Mouse (Mus musculus): ENCODE data around the gene Sez6.
A peak's percentile ranks its signal among the peaks of the same experiment; 100 is the strongest.

Sez6 gene

DNA sequence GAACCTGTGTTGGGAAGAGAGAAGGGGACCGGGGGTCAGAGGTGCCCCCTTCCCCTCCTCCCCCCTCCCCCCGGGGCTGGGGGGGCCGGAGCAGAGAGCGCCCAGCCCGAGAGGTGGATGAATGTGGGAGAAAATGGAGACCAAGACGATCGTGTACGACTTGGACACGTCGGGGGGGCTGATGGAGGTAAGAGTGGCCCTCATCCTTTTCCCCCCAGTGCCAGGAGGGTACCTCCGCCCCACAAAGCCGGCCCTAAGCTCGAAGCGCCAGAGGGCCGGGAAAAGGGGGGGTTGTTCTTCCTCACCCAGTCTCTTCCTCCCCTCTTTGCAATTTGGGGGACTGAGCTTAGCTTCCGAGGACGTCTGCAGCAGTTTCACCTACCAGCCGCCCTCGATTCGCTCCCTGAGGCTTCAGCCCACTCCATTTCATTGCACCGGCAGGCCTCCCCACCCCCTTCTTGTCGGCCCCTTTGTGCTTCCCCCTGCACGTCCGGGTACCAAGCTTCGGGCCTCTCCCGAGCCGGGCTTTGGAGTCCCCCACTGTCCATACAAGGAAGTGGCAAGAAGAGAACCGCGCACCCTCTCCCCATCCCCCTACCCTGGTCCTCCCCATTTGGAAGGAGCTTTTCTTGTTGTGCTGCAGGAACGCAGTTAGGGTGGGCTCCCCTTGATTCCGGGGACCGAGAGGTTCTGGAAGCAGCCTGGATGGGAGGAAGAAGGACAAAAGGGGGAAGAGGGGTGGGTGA lies 52.8 kb downstream of the Sez6 start:
- no peak for DNase-seq

DNA sequence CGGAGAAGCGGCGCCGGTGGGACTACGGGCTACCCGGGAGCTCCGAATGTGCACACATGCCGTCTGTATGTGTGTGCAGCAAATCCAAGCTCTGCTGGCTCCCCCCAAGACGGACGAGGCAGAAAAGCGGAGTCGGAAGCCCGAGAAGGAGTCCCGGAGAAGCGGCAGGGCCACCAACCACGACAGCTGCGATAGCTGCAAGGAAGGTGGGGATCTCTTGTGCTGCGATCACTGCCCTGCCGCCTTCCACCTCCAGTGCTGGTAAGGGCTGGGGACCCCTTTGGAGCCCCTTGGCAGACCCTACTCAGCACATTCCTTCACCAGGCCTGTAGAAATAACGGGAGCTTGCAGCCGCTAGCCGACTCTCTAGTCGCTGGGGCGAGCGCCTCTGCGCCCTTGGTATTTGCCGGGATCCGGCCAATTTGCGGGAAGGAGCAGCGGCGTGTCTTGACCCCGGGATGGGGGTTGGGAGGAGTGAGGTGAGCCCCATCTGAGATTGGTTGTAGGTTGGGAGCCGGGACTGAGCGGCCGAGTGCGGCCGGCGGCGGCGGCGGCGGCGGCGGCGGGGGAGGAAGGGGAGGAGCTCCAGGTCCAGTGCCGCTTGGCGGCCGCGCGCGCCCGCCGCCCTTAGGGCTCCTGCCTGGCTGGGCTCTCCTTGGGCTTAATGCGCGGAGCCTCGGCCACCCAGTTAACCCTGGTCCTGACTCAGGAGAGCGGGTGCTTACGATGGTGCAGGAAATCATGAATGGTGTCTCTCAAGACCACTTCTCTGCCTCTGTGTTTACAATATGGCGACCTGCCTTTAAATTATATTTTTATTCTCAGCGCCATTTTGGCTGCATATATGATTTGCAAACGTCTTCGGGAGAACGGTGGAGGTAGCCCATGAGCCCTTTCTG lies 53.6 kb downstream of the Sez6 start:
- DNase-seq: peak; percentile 66

DNA sequence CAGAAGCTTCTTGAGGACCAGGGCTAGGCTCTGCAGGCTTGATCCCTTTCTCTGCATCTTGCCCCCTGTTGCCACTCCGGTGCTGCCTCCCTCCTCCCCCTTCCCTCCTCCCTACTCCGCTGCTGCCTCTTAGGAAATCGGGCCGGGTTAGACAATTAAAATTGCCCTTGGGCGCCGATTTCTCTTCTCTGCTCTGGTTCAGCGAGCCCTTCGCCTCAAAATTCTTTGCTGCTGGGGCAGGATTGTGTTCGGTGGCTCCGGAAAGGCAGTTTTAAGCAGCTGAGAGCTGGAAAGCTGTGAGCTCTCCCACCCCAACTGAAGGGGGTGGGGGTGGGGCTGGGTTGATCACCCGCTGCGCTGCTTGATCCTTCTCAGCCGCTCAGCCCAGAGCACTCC lies 54.2 kb downstream of the Sez6 start:
- DNase-seq: no peak

DNA sequence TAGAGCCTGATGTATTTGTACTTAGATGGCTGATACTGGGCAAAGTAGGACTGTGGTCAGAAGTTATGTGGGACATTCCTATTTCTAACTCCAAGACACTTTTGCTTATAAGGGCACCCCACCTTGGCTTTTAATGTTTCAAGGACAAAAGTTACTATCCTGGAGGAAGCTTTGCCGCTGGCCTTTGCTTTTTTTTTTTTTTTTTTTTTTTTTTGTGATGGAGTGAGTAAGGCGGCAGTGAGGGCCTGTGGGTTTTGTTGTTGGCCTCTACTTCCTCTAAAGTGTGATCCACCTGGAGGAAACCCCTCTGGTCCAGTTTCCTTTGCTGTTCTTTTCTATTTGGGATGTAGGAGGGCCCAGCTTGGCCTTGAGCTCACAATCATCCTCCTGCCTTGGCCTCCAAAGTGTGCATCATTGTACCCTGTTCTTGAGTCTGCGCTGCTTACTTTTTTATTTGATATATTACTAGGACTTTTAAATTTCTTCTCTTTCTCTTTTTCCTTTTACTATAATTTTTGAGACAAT lies 55.0 kb downstream of the Sez6 start:
- no peak for DNase-seq

DNA sequence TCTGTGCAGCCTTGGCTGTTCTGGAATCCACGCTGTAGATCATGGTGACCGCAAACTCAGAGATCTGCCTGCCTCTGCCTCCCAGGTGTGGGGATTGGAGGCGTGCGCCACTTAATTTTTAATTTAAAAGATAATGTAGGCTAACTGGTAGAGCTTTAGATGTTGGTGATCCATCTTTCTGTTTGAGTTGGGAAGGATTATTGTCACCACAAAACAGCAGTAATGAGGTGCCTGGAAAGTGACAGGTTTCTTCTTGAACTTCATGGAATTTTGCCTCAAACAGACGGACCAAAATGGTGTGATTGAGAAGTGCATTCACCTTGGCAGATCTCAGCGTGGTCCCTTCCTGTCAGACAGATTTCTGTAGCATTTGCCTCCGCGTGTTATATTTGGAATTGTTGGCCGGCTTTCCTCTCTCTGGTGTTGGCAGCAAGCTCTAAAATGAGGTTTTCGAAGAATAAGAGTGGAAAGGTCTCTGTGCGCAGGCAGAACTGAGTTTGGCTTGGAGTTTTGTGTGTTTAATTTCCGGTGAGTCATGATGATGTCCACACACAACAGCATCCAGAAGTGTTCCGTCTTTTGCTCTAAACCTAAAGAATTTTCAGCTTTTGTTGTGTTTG lies 58.6 kb downstream of the Sez6 start:
- DNase-seq: peak; percentile 49

DNA sequence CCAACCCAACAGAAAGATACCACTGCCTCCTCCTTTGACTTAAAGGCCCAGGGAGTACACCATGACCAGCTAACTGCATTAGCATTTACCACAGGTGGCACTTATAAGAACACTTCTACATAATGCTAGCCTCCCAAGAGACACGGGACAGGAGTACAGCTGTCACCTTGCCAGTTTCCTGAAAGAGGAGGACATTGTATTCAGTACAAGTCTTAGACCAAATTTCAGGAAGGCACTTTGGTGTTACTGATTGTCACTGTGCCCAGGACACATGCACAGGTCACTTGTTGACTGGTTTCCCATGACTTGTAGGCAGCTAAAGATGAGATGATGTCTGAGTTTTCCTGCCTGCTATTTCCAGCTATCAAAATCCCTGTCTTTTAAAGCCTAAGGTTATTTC lies 65.0 kb downstream of the Sez6 start:
- DNase-seq: no peak

DNA sequence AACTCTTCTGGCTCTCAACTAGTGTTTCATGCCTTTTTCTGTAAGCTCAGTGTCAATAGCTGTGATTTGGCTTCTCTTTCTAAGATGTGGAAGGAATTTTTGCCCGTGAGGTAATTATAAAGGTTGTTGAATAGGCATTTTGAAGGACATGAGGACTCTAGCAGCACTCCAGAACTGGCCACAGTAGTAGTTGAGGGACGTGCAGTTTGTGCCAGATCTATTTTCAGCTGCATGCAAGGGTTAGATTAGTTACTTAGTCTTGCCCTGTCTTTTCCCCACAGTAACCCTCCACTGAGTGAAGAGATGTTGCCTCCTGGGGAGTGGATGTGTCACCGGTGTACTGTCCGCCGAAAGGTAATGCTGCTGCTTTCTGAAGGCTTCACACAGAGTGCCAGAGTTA lies 75.8 kb downstream of the Sez6 start:
- DNase-seq: no peak

DNA sequence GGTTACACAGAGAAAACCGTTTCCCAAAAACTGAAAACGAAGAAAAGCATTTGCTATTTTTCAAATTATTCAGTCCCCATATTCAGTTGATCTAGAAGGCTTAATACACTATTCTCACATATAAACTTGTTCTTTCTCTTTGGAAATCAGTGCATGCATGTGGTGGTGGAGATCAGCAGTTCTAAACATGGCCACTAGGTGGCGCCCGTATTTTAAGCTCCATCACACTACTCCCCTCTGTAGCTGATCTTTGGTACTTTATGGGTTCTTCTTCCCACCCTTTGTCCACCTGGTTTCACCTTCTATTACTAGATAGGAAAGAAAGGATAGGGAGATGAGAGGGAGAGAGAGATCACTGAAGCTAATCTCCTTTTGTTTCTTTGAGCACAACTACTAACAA lies 89.1 kb downstream of the Sez6 start:
- peak; percentile 58 for DNase-seq

DNA sequence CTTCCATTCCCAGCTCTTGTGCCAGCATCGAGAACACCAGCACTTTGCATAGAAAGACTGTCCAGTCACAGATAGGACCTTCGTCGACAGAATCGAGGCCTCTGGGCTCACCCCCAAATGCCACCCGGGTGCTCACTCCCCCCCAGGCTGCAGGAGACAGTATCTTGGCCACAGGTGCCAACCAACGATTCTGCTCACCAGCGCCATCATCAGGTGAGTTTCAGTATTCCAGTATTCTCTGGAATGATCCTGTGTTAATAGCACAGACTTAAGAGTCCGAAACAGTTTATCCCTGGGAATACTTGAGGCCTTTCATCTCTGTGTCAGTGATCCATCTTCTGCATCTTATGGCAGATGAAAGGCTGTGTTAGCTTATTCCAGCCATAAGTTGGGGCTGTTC lies 93.0 kb downstream of the Sez6 start:
- DNase-seq: no peak
